Mouse (Mus musculus) lung, embryonic 14.5 days (tissue): Measurements from ENCODE around the gene Sipa1l2. TPM values are rescaled to one million over a fixed set of nuclear protein-coding genes. Genes with fewer than 3 reads are reported as not detected.

ENCODE experiments used
- ATAC-seq: fragments of 200-750 bp; cut with Nextera tagmentation; 2 replicates; pipeline ENCODE4 v1.8.0; 2017; ENCODE audit warnings: mild to moderate bottlenecking, moderate TSS enrichment, moderate library complexity; ENCODE audit not compliant: insufficient read depth
- DNase-seq: peaks from one replicate; pipeline ENCODE4 v3.0.0-alpha.2; 2015
- H3K27ac ChIP-seq: fragments of 300-500 bp; sonication (generic); 2 replicates; pipeline ENCODE4 v1.5.1; 2014; ENCODE audit warnings: low read depth, mild to moderate bottlenecking, moderate library complexity
- H3K27me3 ChIP-seq: fragments of 300-500 bp; sonication (generic); 2 replicates; pipeline ENCODE4 v1.6.1; 2014; ENCODE audit warnings: low read length, control low read depth; ENCODE audit not compliant: insufficient read depth
- H3K36me3 ChIP-seq: fragments of 300-500 bp; sonication (generic); 2 replicates; pipeline ENCODE4 v1.6.1; 2014; ENCODE audit warnings: control low read depth; ENCODE audit not compliant: insufficient read depth
- H3K4me1 ChIP-seq: fragments of 300-500 bp; sonication (generic); 2 replicates; pipeline ENCODE4 v1.6.1; 2014; ENCODE audit warnings: antibody characterized with exemption, control low read depth; ENCODE audit not compliant: insufficient read depth
- H3K4me2 ChIP-seq: fragments of 300-500 bp; sonication (generic); 2 replicates; pipeline ENCODE4 v1.6.1; 2014; ENCODE audit warnings: mild to moderate bottlenecking
- H3K4me3 ChIP-seq: fragments of 300-500 bp; sonication (generic); 2 replicates; pipeline ENCODE4 v1.5.1; 2014; ENCODE audit warnings: low read depth, low read length
- H3K9ac ChIP-seq: fragments of 300-500 bp; sonication (generic); 2 replicates; pipeline ENCODE4 v1.6.1; 2014
- H3K9me3 ChIP-seq: fragments of 300-500 bp; sonication (generic); 2 replicates; pipeline ENCODE4 v1.6.1; 2016; ENCODE audit warnings: low read depth, low read length, control low read depth
- CTCF ChIP-seq: IDR thresholded peaks from 2 replicates; pipeline ENCODE4 v1.5.1; 2016; ENCODE audit warnings: antibody characterized with exemption, low read depth
- WGBS: fragments of 180-500 bp; shearing (Covaris S2); extraction: QIAGEN DNeasy Blood & Tissue Kit; methylation state at CpG from one replicate; pipeline ENCODE4 v1.1.7; 2014; 5-methylcytosine and 5-hydroxymethylcytosine counted together
- polyA plus RNA-seq: library from polyadenylated mRNA; unstranded; fragments of >200 nt; fragmentation: Nextera tagmentation; extraction: Ambion mirVana; gene quantifications from 2 replicates; pipeline ENCODE4 v1.2.1, GENCODE M21; 2014

Sipa1l2 gene
- polyA plus RNA-seq, 1 experiment from 2014 or later, result 14.2 TPM

- Histone ChIP-seq H3K36me3 (no peaks in the 10 kb centered on the region), H3K4me2 (no peak overlapping the region), H3K27ac (no peak overlapping the region), H3K27me3 (no peaks in the 10 kb centered on the region), H3K4me1 (peaks cover 15% of the 10 kb centered on the region), H3K9ac (no peak overlapping the region), H3K4me3 (no peak overlapping the region), H3K9me3 (no peaks in the 10 kb centered on the region)
- TF ChIP-seq CTCF, result no peak
- DNase-seq (no peak), ATAC-seq (no peak)
- 77% methylated on average over 5 of the region's 5 CpGs for WGBS
Observed at GRCm38 (mm10) chr8:125500005-125500404, 69.6 kb downstream of the Sipa1l2 start.

GRCm38 (mm10) chr8:125498508-125498907 lies 71.1 kb downstream of the Sipa1l2 start:
- Histone ChIP-seq H3K4me3 (no peak overlapping the region), H3K27me3 (no peaks in the 10 kb centered on the region), H3K9ac (no peak overlapping the region), H3K4me2 (no peak overlapping the region), H3K36me3 (no peaks in the 10 kb centered on the region), H3K27ac (no peak overlapping the region), H3K4me1 (peaks cover 6% of the 10 kb centered on the region; the same call in 1 of the 2 replicates), H3K9me3 (no peaks in the 10 kb centered on the region)
- 51% methylated on average over 10 of the region's 10 CpGs for WGBS
- no peak for ATAC-seq
- TF ChIP-seq CTCF, result no peak
- DNase-seq, result no peak

GRCm38 (mm10) chr8:125495545-125495944 lies 74.1 kb downstream of the Sipa1l2 start:
- no peak for DNase-seq
- Histone ChIP-seq H3K9ac (no peak overlapping the region), H3K4me1 (peaks cover 6% of the 10 kb centered on the region; the same call in 1 of the 2 replicates), H3K27me3 (no peaks in the 10 kb centered on the region), H3K9me3 (no peaks in the 10 kb centered on the region), H3K27ac (no peak overlapping the region), H3K4me3 (no peak overlapping the region), H3K36me3 (peaks cover 18% of the 10 kb centered on the region; the same call in 1 of the 2 replicates), H3K4me2 (no peak overlapping the region)
- no peak for TF ChIP-seq CTCF
- WGBS, result 70% methylated on average over 2 of the region's 2 CpGs
- no peak for ATAC-seq

DNA sequence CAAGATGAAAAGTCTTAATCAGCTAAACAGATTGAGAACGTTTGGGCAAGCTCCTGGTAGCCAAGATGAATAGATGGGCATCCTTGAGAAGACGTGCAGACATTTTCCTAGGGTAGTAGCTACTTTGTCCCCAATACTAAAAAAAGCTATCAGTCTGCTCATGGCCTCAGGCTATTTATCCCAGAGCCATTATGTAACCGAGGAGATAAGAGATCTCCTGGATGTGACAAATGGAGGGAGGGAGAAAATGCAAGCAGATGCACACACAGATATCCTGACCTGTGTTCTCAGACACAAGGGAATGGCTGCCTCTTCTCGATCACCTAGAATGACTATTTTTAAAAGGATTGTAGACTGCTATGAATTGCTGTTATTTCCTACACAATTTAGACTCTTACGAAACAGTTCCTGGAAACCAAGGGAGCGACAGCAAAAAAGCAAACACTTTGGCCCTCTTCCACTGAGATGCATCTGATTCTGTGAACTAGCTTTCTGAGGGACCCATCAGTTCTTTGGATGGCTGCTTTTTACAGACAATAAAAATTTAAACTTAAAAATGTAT lies 76.3 kb downstream of the Sipa1l2 start:
- WGBS, result 38% methylated on average over 6 of the region's 6 CpGs

DNA sequence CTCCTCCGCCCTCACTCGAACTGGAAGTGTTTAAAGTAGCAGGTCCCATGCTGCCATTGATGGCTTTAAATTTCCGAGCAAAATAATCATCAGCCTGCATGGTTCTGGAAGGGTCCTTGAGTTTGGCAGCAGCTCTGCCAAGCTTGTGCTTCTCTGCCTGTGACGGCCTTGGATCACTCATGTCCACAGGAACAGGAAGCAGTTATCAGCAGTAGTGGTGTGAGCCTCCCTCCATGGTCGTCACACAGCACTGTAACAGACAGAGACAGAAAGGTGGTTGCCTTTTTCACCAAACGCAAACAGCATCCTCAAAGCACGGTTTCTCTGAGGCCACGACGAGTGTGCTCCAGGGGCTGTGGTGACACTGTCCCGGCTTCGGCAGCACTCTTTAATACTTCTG lies 77.2 kb downstream of the Sipa1l2 start:
- Histone ChIP-seq H3K9me3 (no peaks in the 10 kb centered on the region), H3K36me3 (peaks cover 28% of the 10 kb centered on the region; the same call in 1 of the 2 replicates)
- WGBS, result 67% methylated on average over 11 of the region's 11 CpGs

More for the DNA sequence above, 76.3 kb downstream of the Sipa1l2 start:
- no peaks in the 10 kb centered on the region for H3K27me3 ChIP-seq
- no peaks in the 10 kb centered on the region for H3K9me3 ChIP-seq
- ATAC-seq (no peak), DNase-seq (peak; percentile 29)
- H3K4me1 ChIP-seq, result peaks cover 6% of the 10 kb centered on the region; the same call in 1 of the 2 replicates
- H3K27ac ChIP-seq, result no peak overlapping the region
- H3K36me3 ChIP-seq, result peaks cover 22% of the 10 kb centered on the region; the same call in 1 of the 2 replicates
- no peak overlapping the region for H3K9ac ChIP-seq
- no peak overlapping the region for H3K4me2 ChIP-seq
- H3K4me3 ChIP-seq, result no peak overlapping the region
- no peak for TF ChIP-seq CTCF

DNA sequence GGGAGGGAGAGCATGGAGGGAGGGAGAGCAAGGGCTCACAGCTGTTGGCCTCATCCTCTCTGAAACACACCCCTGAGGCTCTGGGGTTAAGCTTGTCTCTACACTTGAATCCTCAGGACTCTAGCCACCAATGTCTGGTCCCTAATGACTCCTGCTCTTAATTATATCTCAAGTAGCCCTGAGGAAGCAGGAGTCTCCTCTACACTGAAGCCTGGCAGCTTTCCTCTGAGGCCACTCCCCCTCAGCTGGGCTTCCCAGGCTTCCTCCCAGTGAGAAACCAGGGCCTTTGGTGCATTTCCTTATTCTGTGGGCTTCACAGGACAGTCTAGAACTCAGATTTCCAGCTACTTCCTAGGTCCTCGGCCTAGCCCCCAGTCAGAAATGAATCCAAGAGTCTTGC lies 80.9 kb downstream of the Sipa1l2 start:
- ATAC-seq (no peak), DNase-seq (peak; percentile 53)
- Histone ChIP-seq H3K9ac (no peak overlapping the region), H3K4me1 (no peaks in the 10 kb centered on the region), H3K9me3 (no peaks in the 10 kb centered on the region), H3K36me3 (peaks cover 37% of the 10 kb centered on the region; the same call in 1 of the 2 replicates), H3K27ac (no peak overlapping the region), H3K27me3 (no peaks in the 10 kb centered on the region), H3K4me3 (no peak overlapping the region), H3K4me2 (no peak overlapping the region)
- 20% methylated on average over 1 of the region's 1 CpGs for WGBS
- no peak for TF ChIP-seq CTCF

More for the DNA sequence above, 77.2 kb downstream of the Sipa1l2 start:
- no peak for TF ChIP-seq CTCF
- Histone ChIP-seq H3K27me3 (no peaks in the 10 kb centered on the region), H3K4me2 (no peak overlapping the region), H3K27ac (no peak overlapping the region), H3K4me3 (no peak overlapping the region), H3K9ac (no peak overlapping the region), H3K4me1 (peaks cover 6% of the 10 kb centered on the region; the same call in 1 of the 2 replicates)
- DNase-seq (no peak), ATAC-seq (no peak)

DNA sequence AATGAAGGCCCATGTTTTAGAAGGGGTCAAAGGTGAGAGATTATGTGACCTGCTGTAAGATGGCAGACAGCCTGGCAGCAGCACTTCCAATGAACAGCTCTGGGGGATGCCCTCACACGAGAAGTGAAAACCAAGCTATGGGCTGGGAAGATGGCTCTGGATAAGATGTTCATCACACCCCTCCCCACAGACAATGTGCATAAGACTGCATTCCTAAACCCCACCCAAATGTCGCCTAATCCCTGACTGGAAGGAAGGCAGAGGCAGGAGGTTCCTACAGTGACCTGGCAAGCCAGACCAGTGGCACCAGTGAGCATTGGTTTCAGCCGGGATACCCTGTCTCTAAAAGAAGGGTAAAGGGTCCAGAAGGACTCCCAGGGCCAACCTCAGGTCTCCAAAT lies 83.9 kb downstream of the Sipa1l2 start:
- TF ChIP-seq CTCF, result no peak
- no peak overlapping the region for H3K4me2 ChIP-seq
- WGBS, result 72% methylated on average over 3 of the region's 3 CpGs

More for the DNA sequence above, 83.9 kb downstream of the Sipa1l2 start:
- H3K9me3 ChIP-seq, result no peaks in the 10 kb centered on the region
- no peak overlapping the region for H3K9ac ChIP-seq
- no peak overlapping the region for H3K27ac ChIP-seq
- no peaks in the 10 kb centered on the region for H3K4me1 ChIP-seq
- peaks cover 35% of the 10 kb centered on the region for H3K36me3 ChIP-seq
- H3K27me3 ChIP-seq, result no peaks in the 10 kb centered on the region
- ATAC-seq (no peak), DNase-seq (no peak)
- H3K4me3 ChIP-seq, result no peak overlapping the region
